Comparison of ENCODE assay signal across 14 mouse cellular contexts in genomic region chr15:28134206-28134605, GRCm38 (mm10).
A peak's percentile ranks its signal among the peaks of the same experiment; 100 is the strongest.
DNase-seq lines count a peak whose midpoint lies in the region; ATAC-seq and TF ChIP-seq lines count a peak whose summit lies in the region.
"Had no signal": no experiment of that assay in that cellular context is flagged by ENCODE, and none has a peak within 500 bp of the region (broad histone marks: within the 10 kb centered on the region; RNA-seq: fewer than 3 reads in every experiment).

No protein-coding gene starts in this region.

- H3K4me3 ChIP-seq in embryonic facial prominence, embryonic 14.5 days (ENCODE audit: low read depth, low read length): no peak overlapping the region
- H3K4me3 ChIP-seq in embryonic facial prominence, embryonic 10.5 days: no peak overlapping the region
- no peak overlapping the region for H3K4me3 ChIP-seq in heart, embryonic 12.5 days
- H3K4me3 ChIP-seq in midbrain, postnatal 0 days (ENCODE audit: low read depth, low read length): no peak overlapping the region
- no peak overlapping the region for H3K4me3 ChIP-seq in midbrain, embryonic 15.5 days
- H3K4me3 ChIP-seq in stomach, postnatal 0 days (ENCODE audit: low read depth, low read length): no peak overlapping the region
- H3K4me3 ChIP-seq: hindbrain, embryonic 12.5 days; neural tube, embryonic 13.5 days had no signal

- H3K9me3 ChIP-seq in embryonic facial prominence, embryonic 14.5 days (ENCODE audit: control insufficient read depth, low read length): no peaks in the 10 kb centered on the region
- H3K9me3 ChIP-seq in embryonic facial prominence, embryonic 10.5 days: no peaks in the 10 kb centered on the region
- H3K9me3 ChIP-seq in heart, embryonic 12.5 days (replicated peaks): 0 out of 2 replicates have a peak, but pooled peaks cover 3% of the 10 kb centered on the region
- H3K9me3 ChIP-seq in midbrain, postnatal 0 days (ENCODE audit: low read length): no peaks in the 10 kb centered on the region
- no peaks in the 10 kb centered on the region for H3K9me3 ChIP-seq in midbrain, embryonic 15.5 days
- H3K9me3 ChIP-seq in stomach, postnatal 0 days (ENCODE audit: control insufficient read depth, low read length): no peaks in the 10 kb centered on the region
- H3K9me3 ChIP-seq: hindbrain, embryonic 12.5 days; neural tube, embryonic 13.5 days had no signal

- no peak overlapping the region for H3K27ac ChIP-seq in embryonic facial prominence, embryonic 14.5 days (replicated peaks; ENCODE audit: low read depth, low read length)
- H3K27ac ChIP-seq in embryonic facial prominence, embryonic 10.5 days (replicated peaks): no peak overlapping the region
- peak overlapping the region; percentile 72 for H3K27ac ChIP-seq in heart, embryonic 12.5 days (ENCODE audit: poor library complexity, severe bottlenecking)
- no peak overlapping the region for H3K27ac ChIP-seq in midbrain, postnatal 0 days (ENCODE audit: low read depth, low read length)
- H3K27ac ChIP-seq in midbrain, embryonic 15.5 days: no peak overlapping the region
- H3K27ac ChIP-seq in stomach, postnatal 0 days (replicated peaks): no peak overlapping the region
- H3K27ac ChIP-seq: hindbrain, embryonic 12.5 days; neural tube, embryonic 13.5 days had no signal

- no peak overlapping the region for H3K9ac ChIP-seq in embryonic facial prominence, embryonic 14.5 days (ENCODE audit: low read depth, low read length)
- no peak overlapping the region for H3K9ac ChIP-seq in heart, embryonic 12.5 days
- no peak overlapping the region for H3K9ac ChIP-seq in midbrain, postnatal 0 days (replicated peaks; ENCODE audit: low read length, poor library complexity, severe bottlenecking)
- H3K9ac ChIP-seq in midbrain, embryonic 15.5 days: no peak overlapping the region
- no peak overlapping the region for H3K9ac ChIP-seq in stomach, postnatal 0 days (ENCODE audit: low read length)
- H3K9ac ChIP-seq: hindbrain, embryonic 12.5 days; neural tube, embryonic 13.5 days had no signal

- TF ChIP-seq EP300 in stomach, postnatal 0 days (optimal IDR thresholded peaks at IDR 0.05): no peak

- ATAC-seq in embryonic facial prominence, embryonic 14.5 days (ENCODE audit: low read depth): no peak
- ATAC-seq in heart, embryonic 12.5 days (ENCODE audit: insufficient number of reproducible peaks, low FRiP score): no peak
- ATAC-seq in midbrain, postnatal 0 days (ENCODE audit: low FRiP score): no peak
- no peak; the same call in 1 of the 2 replicates for ATAC-seq in midbrain, embryonic 15.5 days (replicated peaks)
- no peak for ATAC-seq in stomach, postnatal 0 days (ENCODE audit: low FRiP score, low TSS enrichment)

- WGBS in embryonic facial prominence, embryonic 14.5 days: 68% methylated on average over 2 of the region's 2 CpGs
- 82% methylated on average over 2 of the region's 2 CpGs for WGBS in embryonic facial prominence, embryonic 10.5 days
- WGBS in heart, embryonic 12.5 days: 40% methylated on average over 2 of the region's 2 CpGs
- whole genome bisulfite sequencing in midbrain, postnatal 0 days: 87% methylated on average over 2 of the region's 2 CpGs
- WGBS in midbrain, embryonic 15.5 days: 85% methylated on average over 2 of the region's 2 CpGs
- WGBS in stomach, postnatal 0 days: 70% methylated on average over 2 of the region's 2 CpGs

- H3K4me2 ChIP-seq in embryonic facial prominence, embryonic 14.5 days (ENCODE audit: low read depth, low read length): no peak overlapping the region
- no peak overlapping the region for H3K4me2 ChIP-seq in heart, embryonic 12.5 days
- no peak overlapping the region for H3K4me2 ChIP-seq in midbrain, postnatal 0 days (ENCODE audit: low read depth, low read length, poor library complexity, severe bottlenecking)
- H3K4me2 ChIP-seq in midbrain, embryonic 15.5 days: no peak overlapping the region
- no peak overlapping the region for H3K4me2 ChIP-seq in stomach, postnatal 0 days (replicated peaks; ENCODE audit: low read depth)
- H3K4me2 ChIP-seq: hindbrain, embryonic 12.5 days; neural tube, embryonic 13.5 days had no signal

- H3K36me3 ChIP-seq in embryonic facial prominence, embryonic 14.5 days (ENCODE audit: control insufficient read depth, insufficient read depth, low read length): no peaks in the 10 kb centered on the region
- H3K36me3 ChIP-seq in embryonic facial prominence, embryonic 10.5 days (replicated peaks): no peaks in the 10 kb centered on the region
- H3K36me3 ChIP-seq in heart, embryonic 12.5 days: no peaks in the 10 kb centered on the region
- H3K36me3 ChIP-seq in midbrain, postnatal 0 days (ENCODE audit: insufficient read depth, low read length): no peaks in the 10 kb centered on the region
- H3K36me3 ChIP-seq in midbrain, embryonic 15.5 days (replicated peaks): no peaks in the 10 kb centered on the region
- no peaks in the 10 kb centered on the region for H3K36me3 ChIP-seq in stomach, postnatal 0 days (ENCODE audit: control insufficient read depth, insufficient read depth, low read length)
- H3K36me3 ChIP-seq: hindbrain, embryonic 12.5 days; neural tube, embryonic 13.5 days had no signal

- no peaks in the 10 kb centered on the region for H3K4me1 ChIP-seq in embryonic facial prominence, embryonic 14.5 days (ENCODE audit: control insufficient read depth, insufficient read depth, low read length)
- H3K4me1 ChIP-seq in embryonic facial prominence, embryonic 10.5 days: 0 out of 2 replicates have a peak, but pooled peaks cover 6% of the 10 kb centered on the region
- H3K4me1 ChIP-seq in heart, embryonic 12.5 days (replicated peaks): peaks cover 24% of the 10 kb centered on the region
- H3K4me1 ChIP-seq in midbrain, postnatal 0 days (ENCODE audit: insufficient read depth, low read length): no peaks in the 10 kb centered on the region
- peaks cover 6% of the 10 kb centered on the region; the same call in 1 of the 2 replicates for H3K4me1 ChIP-seq in midbrain, embryonic 15.5 days
- H3K4me1 ChIP-seq in stomach, postnatal 0 days (replicated peaks; ENCODE audit: control insufficient read depth, insufficient read depth): no peaks in the 10 kb centered on the region

- no peak for TF ChIP-seq CTCF in midbrain, postnatal 0 days (IDR thresholded peaks at IDR 0.05)
- TF ChIP-seq CTCF in stomach, postnatal 0 days (IDR thresholded peaks at IDR 0.05; ENCODE audit: low read depth): no peak

- DNase-seq in embryonic facial prominence, embryonic 14.5 days (ENCODE audit: low spot score): peak; percentile 15
- DNase-seq in embryonic facial prominence, embryonic 10.5 days (ENCODE audit: low spot score): no peak
- DNase-seq in heart, adult 9 months (ENCODE audit: low spot score in 2 of 2): no peak
- DNase-seq in midbrain, postnatal 0 days (ENCODE audit: low spot score): peak; percentile 56
- DNase-seq in retina, postnatal 1 day: peak; percentile 56
- no peak for DNase-seq in stomach, postnatal 0 days (ENCODE audit: low spot score)
- DNase-seq: cerebellum, adult 8-10 months; gastrocnemius, postnatal 14 days; kidney, adult 11 months; layer of hippocampus, adult 9-11 months had no signal

- H3K27me3 ChIP-seq in embryonic facial prominence, embryonic 14.5 days (replicated peaks; ENCODE audit: control insufficient read depth, insufficient read depth, low read length): no peaks in the 10 kb centered on the region
- no peaks in the 10 kb centered on the region for H3K27me3 ChIP-seq in embryonic facial prominence, embryonic 10.5 days (replicated peaks; ENCODE audit: low read depth, poor library complexity, severe bottlenecking)
- H3K27me3 ChIP-seq in heart, embryonic 12.5 days (replicated peaks): no peaks in the 10 kb centered on the region
- no peaks in the 10 kb centered on the region for H3K27me3 ChIP-seq in midbrain, postnatal 0 days (ENCODE audit: insufficient read depth, low read length)
- H3K27me3 ChIP-seq in midbrain, embryonic 15.5 days (replicated peaks): no peaks in the 10 kb centered on the region
- no peaks in the 10 kb centered on the region for H3K27me3 ChIP-seq in stomach, postnatal 0 days (ENCODE audit: control insufficient read depth, insufficient read depth, low read length)
- H3K27me3 ChIP-seq: hindbrain, embryonic 12.5 days; neural tube, embryonic 13.5 days had no signal

Comparison
In these comparisons a context has a peak if more than half of its experiments do, and no peak if none do; other contexts are left out.
1. DNase-seq: peak in embryonic facial prominence, embryonic 14.5 days (single experiment), midbrain, postnatal 0 days (single experiment) and retina, postnatal 1 day (single experiment); none in embryonic facial prominence, embryonic 10.5 days (single experiment), heart, adult 9 months (0 of 2) and stomach, postnatal 0 days (single experiment).